Mouse (Mus musculus): ENCODE data around the gene Tns4. TPM values are rescaled to one million over a fixed set of nuclear protein-coding genes. Genes with fewer than 3 reads are reported as not detected.

Tns4 gene
- total and polyA plus RNA-seq, 2 experiments from 2014 or later = 0.05 to 0.69 TPM

DNA sequence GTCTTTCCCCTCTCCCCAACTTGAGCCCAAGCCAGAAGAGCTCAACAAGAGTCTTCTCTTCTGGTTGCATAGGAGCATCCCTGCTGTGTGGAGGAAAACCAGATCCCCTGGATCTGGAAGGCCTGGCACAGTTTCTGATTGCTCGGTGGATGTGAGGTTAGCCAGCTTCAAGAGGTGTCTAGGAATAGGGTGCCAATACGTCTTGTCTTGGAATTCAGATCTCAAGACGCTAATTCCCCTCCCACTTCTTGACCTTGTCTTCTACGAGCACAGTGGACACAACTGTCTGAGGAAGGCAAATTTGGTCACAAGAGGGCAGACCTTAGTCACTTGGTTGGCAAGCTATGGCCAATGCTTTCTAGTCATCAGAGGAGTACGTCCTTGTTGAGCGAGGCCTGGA is 45.5 kb downstream of the Tns4 start:
- no peak for TF ChIP-seq CTCF (IDR thresholded peaks at IDR 0.05; ENCODE audit: low read depth)
- TF ChIP-seq EP300 (IDR thresholded peaks at IDR 0.05; ENCODE audit: low read depth) = no peak
- 59% methylated on average over 6 of the region's 6 CpGs for WGBS
- Histone ChIP-seq H3K4me3 (ENCODE audit: low read depth, low read length) (no peak overlapping the region), H3K9me3 (replicated peaks; ENCODE audit: control insufficient read depth, low read length) (no peaks in the 10 kb centered on the region), H3K27me3 (ENCODE audit: control insufficient read depth, insufficient read depth, low read length) (no peaks in the 10 kb centered on the region), H3K4me2 (ENCODE audit: low read depth, low read length) (peak overlapping the region; percentile 16; the same call in 1 of the 2 replicates), H3K27ac (ENCODE audit: low read depth) (no peak overlapping the region; the same call in 1 of the 2 replicates), H3K36me3 (replicated peaks; ENCODE audit: control insufficient read depth, insufficient read depth, low read length) (peaks cover 2% of the 10 kb centered on the region), H3K9ac (replicated peaks; ENCODE audit: low read depth, low read length) (no peak overlapping the region), H3K4me1 (ENCODE audit: control insufficient read depth, insufficient read depth) (peaks cover 39% of the 10 kb centered on the region)
- ATAC-seq (ENCODE audit: insufficient read depth, low read depth) (no peak), DNase-seq (ENCODE audit: low spot score) (no peak)

GRCm38 (mm10) chr11:99042834-99043431 is 46.2 kb downstream of the Tns4 start:
- Histone ChIP-seq H3K9ac (replicated peaks; ENCODE audit: low read depth, low read length) (peak overlapping the region; percentile 46), H3K4me1 (ENCODE audit: control insufficient read depth, insufficient read depth) (peaks cover 35% of the 10 kb centered on the region)
- peak; percentile 76 for DNase-seq (ENCODE audit: low spot score)

DNA sequence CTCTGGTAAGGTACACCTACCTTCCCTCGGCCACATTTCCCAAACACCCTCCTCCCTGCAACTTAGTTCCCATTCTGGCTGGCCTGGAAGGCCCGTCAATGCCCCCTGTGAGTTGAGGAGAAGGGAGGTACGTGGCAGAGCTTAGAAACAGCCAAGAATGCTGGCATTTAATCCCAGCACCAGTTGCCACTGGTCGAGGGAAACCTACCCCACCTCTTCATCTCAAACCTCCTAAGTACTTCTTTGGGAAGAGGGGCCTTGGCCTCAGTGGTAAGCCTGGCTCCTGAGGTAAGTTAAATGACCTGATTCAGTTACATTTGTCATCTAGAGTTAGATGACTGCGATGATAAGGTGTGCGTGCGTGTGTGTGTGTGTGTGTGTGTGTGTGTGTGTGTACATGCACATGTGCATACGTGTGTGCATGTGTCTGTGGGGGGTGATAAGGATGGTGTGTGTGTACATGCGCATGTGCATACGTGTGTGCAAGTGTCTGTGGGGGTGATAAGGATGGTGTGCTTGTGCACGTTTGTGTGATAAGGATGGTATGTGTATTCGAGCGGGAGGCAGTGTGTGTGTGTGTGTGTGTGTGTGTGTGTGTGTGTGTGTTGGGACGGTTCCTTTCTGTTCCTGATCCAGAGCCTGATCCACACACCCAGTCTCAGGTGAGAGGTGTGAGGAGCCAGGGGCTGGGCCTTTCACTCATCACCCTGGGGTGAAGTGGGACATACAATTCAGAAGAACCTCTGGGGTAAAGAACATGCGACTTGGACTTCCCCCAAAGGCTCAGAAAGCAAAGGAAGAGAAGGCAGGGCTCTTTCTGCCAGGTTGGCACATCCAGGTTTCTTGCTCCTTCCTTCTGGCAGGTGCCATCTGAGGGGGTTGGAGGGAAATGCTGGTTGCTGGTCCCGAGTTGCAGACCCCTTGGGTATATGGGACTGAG is 47.0 kb downstream of the Tns4 start:
- peak overlapping the region; percentile 71 for H3K9ac ChIP-seq (replicated peaks; ENCODE audit: low read depth, low read length)
- no peaks in the 10 kb centered on the region for H3K27me3 ChIP-seq (ENCODE audit: control insufficient read depth, insufficient read depth, low read length)
- no peaks in the 10 kb centered on the region for H3K36me3 ChIP-seq (replicated peaks; ENCODE audit: control insufficient read depth, insufficient read depth, low read length)
- H3K4me3 ChIP-seq (ENCODE audit: low read depth, low read length) = peak overlapping the region; percentile 62
- peaks cover 27% of the 10 kb centered on the region; the same call in 1 of the 2 replicates for H3K4me1 ChIP-seq (ENCODE audit: control insufficient read depth, insufficient read depth)
- DNase-seq (ENCODE audit: low spot score) = no peak
- 35% methylated on average over 16 of the region's 16 CpGs for WGBS
- no peak for ATAC-seq (ENCODE audit: insufficient read depth, low read depth)
- H3K27ac ChIP-seq (ENCODE audit: low read depth) = peak overlapping the region; percentile 90
- H3K4me2 ChIP-seq (ENCODE audit: low read depth, low read length) = peak overlapping the region; percentile 91
- TF ChIP-seq CTCF (IDR thresholded peaks at IDR 0.05; ENCODE audit: low read depth) = no peak
- no peak for TF ChIP-seq EP300 (IDR thresholded peaks at IDR 0.05; ENCODE audit: low read depth)
- H3K9me3 ChIP-seq (replicated peaks; ENCODE audit: control insufficient read depth, low read length) = no peaks in the 10 kb centered on the region

More at GRCm38 (mm10) chr11:99042834-99043431, 46.2 kb downstream of the Tns4 start:
- Histone ChIP-seq H3K4me2 (ENCODE audit: low read depth, low read length) (peak overlapping the region; percentile 91), H3K36me3 (replicated peaks; ENCODE audit: control insufficient read depth, insufficient read depth, low read length) (no peaks in the 10 kb centered on the region; the same call in 1 of the 2 replicates), H3K4me3 (ENCODE audit: low read depth, low read length) (peak overlapping the region; percentile 62), H3K27me3 (ENCODE audit: control insufficient read depth, insufficient read depth, low read length) (no peaks in the 10 kb centered on the region), H3K9me3 (replicated peaks; ENCODE audit: control insufficient read depth, low read length) (no peaks in the 10 kb centered on the region), H3K27ac (ENCODE audit: low read depth) (peak overlapping the region; percentile 90)
- TF ChIP-seq CTCF (IDR thresholded peaks at IDR 0.05; ENCODE audit: low read depth) (no peak), EP300 (IDR thresholded peaks at IDR 0.05; ENCODE audit: low read depth) (peak; percentile 62; the same call in 1 of the 2 replicates)
- ATAC-seq (ENCODE audit: insufficient read depth, low read depth) = no peak
- 31% methylated on average over 12 of the region's 12 CpGs for WGBS

DNA sequence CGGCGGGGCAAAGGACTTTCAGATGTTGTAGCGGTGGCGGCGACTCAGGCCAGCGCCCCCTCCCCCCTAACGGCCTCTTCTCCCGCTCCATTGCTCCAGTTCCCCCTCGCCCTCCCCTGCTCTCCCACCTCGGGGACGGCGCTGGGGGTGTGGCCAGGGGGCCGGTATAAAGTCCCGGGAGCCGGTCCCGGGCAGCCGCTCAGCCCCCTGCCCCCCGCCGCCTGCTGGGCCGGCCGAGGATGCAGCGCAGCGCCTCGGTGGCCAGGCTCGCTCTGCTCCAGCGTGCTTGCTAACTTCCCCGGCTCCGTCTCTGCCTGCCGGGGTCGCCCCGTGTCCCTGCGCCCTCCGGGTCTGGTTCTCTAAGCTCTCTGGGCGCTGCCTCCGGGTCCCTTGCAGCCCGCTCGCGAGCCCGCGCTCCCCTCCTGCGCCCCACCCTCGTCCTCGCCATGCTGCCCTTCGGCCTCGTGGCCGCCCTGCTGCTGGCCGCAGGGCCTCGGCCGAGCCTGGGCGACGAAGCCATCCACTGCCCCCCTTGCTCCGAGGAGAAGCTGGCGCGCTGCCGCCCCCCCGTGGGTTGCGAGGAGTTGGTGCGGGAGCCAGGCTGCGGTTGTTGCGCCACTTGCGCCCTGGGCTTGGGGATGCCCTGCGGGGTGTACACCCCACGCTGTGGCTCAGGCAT is 47.9 kb downstream of the Tns4 start, which contains the start of gene Igfbp4:
Igfbp4 (plus strand) TSS at position 194 of the 679 bp plus-strand sequence.
- Histone ChIP-seq H3K4me1 (ENCODE audit: control insufficient read depth, insufficient read depth) (peaks cover 21% of the 10 kb centered on the region; the same call in 1 of the 2 replicates), H3K9ac (replicated peaks; ENCODE audit: low read depth, low read length) (peak within 1 kb of the TSS; percentile 71), H3K36me3 (replicated peaks; ENCODE audit: control insufficient read depth, insufficient read depth, low read length) (no peaks in the 10 kb centered on the region), H3K9me3 (replicated peaks; ENCODE audit: control insufficient read depth, low read length) (no peaks in the 10 kb centered on the region), H3K27ac (ENCODE audit: low read depth) (peak within 1 kb of the TSS; percentile 90), H3K4me2 (ENCODE audit: low read depth, low read length) (peak within 1 kb of the TSS; percentile 91), H3K27me3 (ENCODE audit: control insufficient read depth, insufficient read depth, low read length) (no peaks in the 10 kb centered on the region), H3K4me3 (ENCODE audit: low read depth, low read length) (peak within 1 kb of the TSS; percentile 62)
- ATAC-seq (ENCODE audit: insufficient read depth, low read depth) (peak; percentile 65), DNase-seq (ENCODE audit: low spot score) (peak; percentile 52)
- WGBS = under 1% methylated on average over 63 of the region's 63 CpGs
- TF ChIP-seq EP300 (IDR thresholded peaks at IDR 0.05; ENCODE audit: low read depth) = no peak
- no peak for TF ChIP-seq CTCF (IDR thresholded peaks at IDR 0.05; ENCODE audit: low read depth)
